Mouse (Mus musculus) forebrain, postnatal 0 days (tissue): Measurements from ENCODE around the gene Tfcp2. TPM values are rescaled to one million over a fixed set of nuclear protein-coding genes. Genes with fewer than 3 reads are reported as not detected.

Experiments used
- ATAC-seq: fragments of 200-750 bp; cut with Nextera tagmentation; 2 replicates; pipeline ENCODE4 v1.8.0; 2017; ENCODE audit warnings: mild to moderate bottlenecking, moderate library complexity
- DNase-seq: peaks from one replicate; pipeline ENCODE4 v3.0.0-alpha.2; 2015
- H3K27ac ChIP-seq: fragments of 300-500 bp; sonication (generic); 2 replicates; pipeline ENCODE4 v1.5.1; 2014; ENCODE audit warnings: low read depth, mild to moderate bottlenecking, antibody characterized with exemption, low read length, moderate library complexity, mixed read lengths
- H3K27me3 ChIP-seq: fragments of 300-500 bp; sonication (generic); 2 replicates; pipeline ENCODE4 v1.6.1; 2014; ENCODE audit warnings: mild to moderate bottlenecking, low read length, mixed read lengths; ENCODE audit not compliant: insufficient read depth
- H3K36me3 ChIP-seq: fragments of 300-500 bp; sonication (generic); 2 replicates; pipeline ENCODE4 v1.6.1; 2014; ENCODE audit warnings: mild to moderate bottlenecking, moderate library complexity; ENCODE audit not compliant: insufficient read depth
- H3K4me1 ChIP-seq: fragments of 300-500 bp; sonication (generic); 2 replicates; pipeline ENCODE4 v1.6.1; 2014; ENCODE audit warnings: antibody characterized with exemption; ENCODE audit not compliant: insufficient read depth
- H3K4me2 ChIP-seq: fragments of 300-500 bp; sonication (generic); 2 replicates; pipeline ENCODE4 v1.6.1; 2014; ENCODE audit warnings: low read depth, mild to moderate bottlenecking, moderate library complexity
- H3K4me3 ChIP-seq: fragments of 300-500 bp; sonication (generic); 2 replicates; pipeline ENCODE4 v1.5.1; 2014; ENCODE audit warnings: low read depth, low read length, mixed read lengths
- H3K9ac ChIP-seq: fragments of 300-500 bp; sonication (generic); 2 replicates; pipeline ENCODE4 v1.6.1; 2014; ENCODE audit warnings: mild to moderate bottlenecking
- H3K9me3 ChIP-seq: fragments of 300-500 bp; sonication (generic); 2 replicates; pipeline ENCODE4 v1.6.1; 2016; ENCODE audit warnings: low read length
- CTCF ChIP-seq: sonication (generic); IDR thresholded peaks from 2 replicates; pipeline ENCODE4 v1.5.1; 2016; ENCODE audit warnings: antibody characterized with exemption, control low read depth, low read depth
- WGBS: fragments of 180-500 bp; shearing (Covaris S2); extraction: QIAGEN DNeasy Blood & Tissue Kit; methylation state at CpG from one replicate; pipeline ENCODE4 v1.1.7; 2014; 5-methylcytosine and 5-hydroxymethylcytosine counted together
- polyA plus RNA-seq: library from polyadenylated mRNA; unstranded; fragments of >200 nt; fragmentation: Nextera tagmentation; extraction: Ambion mirVana; gene quantifications from 2 replicates; pipeline ENCODE4 v1.2.1, GENCODE M21; 2015
- total RNA-seq: library from RNA; depleted of rRNA; stranded (reverse); fragments of >200 nt; gene quantifications from 2 replicates; pipeline ENCODE4 v1.2.3, GENCODE M21; 2014; rRNA removed

Gene Tfcp2
- total and polyA plus RNA-seq, 2 experiments from 2014 or later, result 29.0 to 34.5 TPM

GRCm38 (mm10) chr15:100460942-100461341 is 90.9 kb downstream of the Tfcp2 start:
- WGBS, result 14% methylated on average over 12 of the region's 12 CpGs
- Histone ChIP-seq H3K4me2 (no peak overlapping the region), H3K9ac (no peak overlapping the region), H3K27me3 (no peaks in the 10 kb centered on the region), H3K27ac (no peak overlapping the region), H3K4me3 (no peak overlapping the region), H3K4me1 (no peaks in the 10 kb centered on the region), H3K36me3 (no peaks in the 10 kb centered on the region), H3K9me3 (no peaks in the 10 kb centered on the region)
- DNase-seq (no peak), ATAC-seq (no peak)
- no peak for TF ChIP-seq CTCF

- Histone ChIP-seq H3K4me2 (no peak overlapping the region), H3K27ac (no peak overlapping the region), H3K27me3 (no peaks in the 10 kb centered on the region), H3K9ac (no peak overlapping the region), H3K36me3 (no peaks in the 10 kb centered on the region), H3K9me3 (no peaks in the 10 kb centered on the region), H3K4me1 (no peaks in the 10 kb centered on the region), H3K4me3 (no peak overlapping the region)
- ATAC-seq, result no peak
- peak; percentile 74 for DNase-seq
- WGBS, result 38% methylated on average over 10 of the region's 10 CpGs
- peak; percentile 69 for TF ChIP-seq CTCF
Observed at GRCm38 (mm10) chr15:100458055-100458454, 93.8 kb downstream of the Tfcp2 start.

- no peak overlapping the region for H3K4me3 ChIP-seq
- ATAC-seq (peak; percentile 92), DNase-seq (peak; percentile 89)
- WGBS, result 10% methylated on average over 17 of the region's 17 CpGs
- H3K4me1 ChIP-seq, result no peaks in the 10 kb centered on the region
- H3K4me2 ChIP-seq, result no peak overlapping the region
- no peak overlapping the region for H3K9ac ChIP-seq
- TF ChIP-seq CTCF, result peak; percentile 95
- H3K36me3 ChIP-seq, result no peaks in the 10 kb centered on the region
- no peak overlapping the region for H3K27ac ChIP-seq
- no peaks in the 10 kb centered on the region for H3K9me3 ChIP-seq
- no peaks in the 10 kb centered on the region for H3K27me3 ChIP-seq
Observed at GRCm38 (mm10) chr15:100457340-100457739, 94.5 kb downstream of the Tfcp2 start.

GRCm38 (mm10) chr15:100456356-100456991 is 95.3 kb downstream of the Tfcp2 start:
- no peak for TF ChIP-seq CTCF
- H3K27ac ChIP-seq, result no peak overlapping the region
- no peak overlapping the region for H3K4me3 ChIP-seq
- no peaks in the 10 kb centered on the region for H3K9me3 ChIP-seq
- H3K36me3 ChIP-seq, result no peaks in the 10 kb centered on the region
- 61% methylated on average over 7 of the region's 7 CpGs for WGBS
- ATAC-seq (no peak), DNase-seq (no peak)
- H3K4me1 ChIP-seq, result no peaks in the 10 kb centered on the region
- no peak overlapping the region for H3K9ac ChIP-seq
- H3K27me3 ChIP-seq, result no peaks in the 10 kb centered on the region
- H3K4me2 ChIP-seq, result no peak overlapping the region

GRCm38 (mm10) chr15:100452486-100452885 is 99.3 kb downstream of the Tfcp2 start:
- 82% methylated on average over 11 of the region's 11 CpGs for WGBS

GRCm38 (mm10) chr15:100451245-100451644 is 100.6 kb downstream of the Tfcp2 start:
- WGBS, result 50% methylated on average over 16 of the region's 16 CpGs
- ATAC-seq (no peak), DNase-seq (peak; percentile 48)
- Histone ChIP-seq H3K4me3 (no peak overlapping the region), H3K27me3 (no peaks in the 10 kb centered on the region), H3K9ac (no peak overlapping the region), H3K36me3 (no peaks in the 10 kb centered on the region), H3K9me3 (no peaks in the 10 kb centered on the region), H3K4me2 (peak overlapping the region; percentile 31), H3K4me1 (no peaks in the 10 kb centered on the region), H3K27ac (no peak overlapping the region)
- TF ChIP-seq CTCF, result no peak

More at GRCm38 (mm10) chr15:100452486-100452885, 99.3 kb downstream of the Tfcp2 start:
- H3K9me3 ChIP-seq, result no peaks in the 10 kb centered on the region
- no peaks in the 10 kb centered on the region for H3K36me3 ChIP-seq
- H3K4me1 ChIP-seq, result no peaks in the 10 kb centered on the region
- no peak overlapping the region for H3K4me2 ChIP-seq
- ATAC-seq (no peak), DNase-seq (no peak)
- H3K9ac ChIP-seq, result no peak overlapping the region
- no peak overlapping the region for H3K4me3 ChIP-seq
- H3K27me3 ChIP-seq, result no peaks in the 10 kb centered on the region
- no peak for TF ChIP-seq CTCF
- H3K27ac ChIP-seq, result no peak overlapping the region

GRCm38 (mm10) chr15:100449495-100449894 is 102.3 kb downstream of the Tfcp2 start:
- WGBS, result 95% methylated on average over 3 of the region's 3 CpGs
- ATAC-seq, result no peak
- Histone ChIP-seq H3K4me3 (no peak overlapping the region), H3K4me1 (no peaks in the 10 kb centered on the region), H3K36me3 (no peaks in the 10 kb centered on the region), H3K9ac (no peak overlapping the region), H3K9me3 (no peaks in the 10 kb centered on the region), H3K27me3 (no peaks in the 10 kb centered on the region), H3K4me2 (no peak overlapping the region), H3K27ac (no peak overlapping the region)
- DNase-seq, result no peak
- no peak for TF ChIP-seq CTCF

- Histone ChIP-seq H3K9me3 (no peaks in the 10 kb centered on the region), H3K27me3 (no peaks in the 10 kb centered on the region), H3K27ac (no peak overlapping the region), H3K9ac (no peak overlapping the region), H3K4me3 (no peak overlapping the region), H3K36me3 (no peaks in the 10 kb centered on the region), H3K4me1 (no peaks in the 10 kb centered on the region), H3K4me2 (no peak overlapping the region)
- ATAC-seq (no peak), DNase-seq (no peak)
- 82% methylated on average over 4 of the region's 4 CpGs for WGBS
- no peak for TF ChIP-seq CTCF
Observed at GRCm38 (mm10) chr15:100448572-100448971, 103.2 kb downstream of the Tfcp2 start.

Other genes starting within 250 kb of the Tfcp2 start
- gene Mettl7a1, start 247.9 kb downstream of the Tfcp2 start, total RNA-seq, result 11.6 and 13.5 TPM in 2 replicates
- 1.2 and 2.3 TPM in 2 replicates for gene Mettl7a1, start 247.9 kb downstream of the Tfcp2 start, polyA plus RNA-seq
- not detected in 2 replicates for gene Mettl7a3, start 217.1 kb downstream of the Tfcp2 start, total RNA-seq
- gene Mettl7a3, start 217.1 kb downstream of the Tfcp2 start, polyA plus RNA-seq, result not detected in 2 replicates
- gene Methig1, start 198.9 kb downstream of the Tfcp2 start, total RNA-seq, result not detected in 2 replicates
- not detected in 2 replicates for gene Methig1, start 198.9 kb downstream of the Tfcp2 start, polyA plus RNA-seq
- not detected in 2 replicates for gene Mettl7a2, start 198.8 kb downstream of the Tfcp2 start, total RNA-seq
- gene Mettl7a2, start 198.8 kb downstream of the Tfcp2 start, polyA plus RNA-seq, result not detected in 2 replicates
- not detected in 2 replicates for gene Higd1c, start 187.5 kb downstream of the Tfcp2 start, total RNA-seq
- not detected in 2 replicates for gene Higd1c, start 187.5 kb downstream of the Tfcp2 start, polyA plus RNA-seq
- gene Gm5475, start 129.9 kb downstream of the Tfcp2 start, total RNA-seq, result 0.08 TPM in 1 of 2 replicates, not detected in the other
- gene Gm5475, start 129.9 kb downstream of the Tfcp2 start, polyA plus RNA-seq, result 0.09 and 0.10 TPM in 2 replicates
- gene Slc11a2, start 126.9 kb downstream of the Tfcp2 start, total RNA-seq, result 23.2 and 36.8 TPM in 2 replicates
- gene Slc11a2, start 126.9 kb downstream of the Tfcp2 start, polyA plus RNA-seq, result 17.2 and 17.6 TPM in 2 replicates
- gene Letmd1, start 83.0 kb downstream of the Tfcp2 start, total RNA-seq, result 70.5 and 87.8 TPM in 2 replicates
- 45.3 and 52.5 TPM in 2 replicates for gene Letmd1, start 83.0 kb downstream of the Tfcp2 start, polyA plus RNA-seq
- 56.8 and 67.1 TPM in 2 replicates for gene Csrnp2, start 56.5 kb downstream of the Tfcp2 start, total RNA-seq
- 29.4 and 36.3 TPM in 2 replicates for gene Csrnp2, start 56.5 kb downstream of the Tfcp2 start, polyA plus RNA-seq
- 72.4 and 77.4 TPM in 2 replicates for gene Pou6f1, start 48.0 kb upstream of the Tfcp2 start, total RNA-seq
- 32.2 and 33.3 TPM in 2 replicates for gene Pou6f1, start 48.0 kb upstream of the Tfcp2 start, polyA plus RNA-seq
- 81.9 and 92.3 TPM in 2 replicates for gene Dazap2, start 63.3 kb upstream of the Tfcp2 start, total RNA-seq
- gene Dazap2, start 63.3 kb upstream of the Tfcp2 start, polyA plus RNA-seq, result 162 and 190 TPM in 2 replicates
- gene Smagp, start 84.9 kb upstream of the Tfcp2 start, total RNA-seq, result 2.3 and 6.2 TPM in 2 replicates
- 3.9 TPM in 2 replicates for gene Smagp, start 84.9 kb upstream of the Tfcp2 start, polyA plus RNA-seq
- gene Bin2, start 117.5 kb upstream of the Tfcp2 start, total RNA-seq, result 1.4 and 1.6 TPM in 2 replicates
- gene Bin2, start 117.5 kb upstream of the Tfcp2 start, polyA plus RNA-seq, result 0.58 and 1.4 TPM in 2 replicates
- gene Cela1, start 135.9 kb upstream of the Tfcp2 start, total RNA-seq, result 0.62 and 5.1 TPM in 2 replicates
- 0.81 and 1.2 TPM in 2 replicates for gene Cela1, start 135.9 kb upstream of the Tfcp2 start, polyA plus RNA-seq
- gene Galnt6, start 177.4 kb upstream of the Tfcp2 start, total RNA-seq, result 0.77 and 1.5 TPM in 2 replicates
- 0.24 and 0.47 TPM in 2 replicates for gene Galnt6, start 177.4 kb upstream of the Tfcp2 start, polyA plus RNA-seq
- 17.8 and 38.3 TPM in 2 replicates for gene Slc4a8, start 209.7 kb upstream of the Tfcp2 start, total RNA-seq
- 30.3 and 31.2 TPM in 2 replicates for gene Slc4a8, start 209.7 kb upstream of the Tfcp2 start, polyA plus RNA-seq